Mouse (Mus musculus): ENCODE measurements around the gene Plk5. TPM values are rescaled to one million over a fixed set of nuclear protein-coding genes. Genes with fewer than 3 reads are reported as not detected.

Gene Plk5
- total RNA-seq, 2 experiments from 2014 or later: 0.18 to 0.36 TPM

- intact Hi-C loops (cut with DNase I): no loop called here
- no peak for DNase-seq (ENCODE audit: low spot score)
Observed at GRCm38 (mm10) chr10:80403044-80403692, 46.9 kb downstream of the Plk5 start.

DNA sequence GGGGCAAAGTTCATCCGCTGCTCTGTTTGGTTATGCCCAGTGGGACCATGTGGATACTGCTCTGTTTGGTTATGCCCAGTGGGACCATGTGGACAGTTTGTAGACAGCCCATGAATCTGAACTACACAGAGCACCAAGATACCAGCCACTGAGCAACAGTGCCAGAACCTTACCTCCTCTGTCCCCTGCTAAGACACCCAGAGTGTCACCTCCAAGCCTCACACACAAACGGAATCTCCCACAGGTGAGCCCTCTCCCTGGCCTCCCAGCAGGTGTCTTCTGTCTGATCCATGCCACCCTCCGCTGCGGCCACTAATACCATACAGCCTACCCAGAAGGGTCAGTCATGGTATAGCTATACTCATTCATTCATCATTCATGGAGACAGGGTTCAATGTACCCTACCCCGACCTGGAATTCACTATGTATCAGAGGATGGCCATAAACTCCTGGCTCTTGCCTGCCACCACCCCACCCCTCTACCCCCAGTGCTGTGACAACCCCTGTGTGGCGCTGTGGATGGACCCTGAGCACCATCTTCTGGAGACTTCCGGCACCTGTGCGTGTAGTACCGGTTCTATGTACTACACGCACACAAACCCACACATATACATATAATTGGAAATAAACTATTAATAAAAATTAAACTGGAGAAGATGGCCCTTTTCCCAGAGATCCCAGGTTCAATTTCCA is 49.4 kb downstream of the Plk5 start:
- no peak for DNase-seq (ENCODE audit: low spot score)
- intact Hi-C loops (cut with DNase I): no loop called here

- intact Hi-C loops (cut with DNase I): no loop called here
Observed at GRCm38 (mm10) chr10:80406684-80407501, 50.6 kb downstream of the Plk5 start, which contains the start of gene Uqcr11. Uqcr11 (minus strand) TSS chr10:80406830.

DNA sequence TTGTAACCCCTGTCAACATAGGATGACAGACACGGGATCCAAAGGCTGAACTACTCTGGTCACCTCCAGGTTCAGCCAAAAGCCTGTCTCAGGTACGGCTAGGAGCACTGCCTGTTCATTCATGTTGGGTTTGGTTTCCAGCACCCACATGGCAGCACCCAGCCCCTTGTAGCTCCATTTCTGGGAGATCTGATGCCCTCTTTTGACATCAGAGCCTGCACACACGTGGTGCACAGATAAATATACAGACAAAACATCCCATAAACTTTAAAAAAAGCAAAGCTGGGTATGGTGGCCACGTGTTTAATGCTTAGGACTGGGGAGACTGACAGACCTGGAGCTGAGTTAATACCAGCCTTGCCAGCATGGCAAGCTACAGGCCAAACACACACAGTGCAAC is 51.7 kb downstream of the Plk5 start:
- intact Hi-C loops (cut with DNase I): no loop called here
- DNase-seq (ENCODE audit: low spot score): no peak

More at GRCm38 (mm10) chr10:80406684-80407501, 50.6 kb downstream of the Plk5 start, which contains the start of gene Uqcr11:
- peak; percentile 89 for DNase-seq (ENCODE audit: low spot score)

DNA sequence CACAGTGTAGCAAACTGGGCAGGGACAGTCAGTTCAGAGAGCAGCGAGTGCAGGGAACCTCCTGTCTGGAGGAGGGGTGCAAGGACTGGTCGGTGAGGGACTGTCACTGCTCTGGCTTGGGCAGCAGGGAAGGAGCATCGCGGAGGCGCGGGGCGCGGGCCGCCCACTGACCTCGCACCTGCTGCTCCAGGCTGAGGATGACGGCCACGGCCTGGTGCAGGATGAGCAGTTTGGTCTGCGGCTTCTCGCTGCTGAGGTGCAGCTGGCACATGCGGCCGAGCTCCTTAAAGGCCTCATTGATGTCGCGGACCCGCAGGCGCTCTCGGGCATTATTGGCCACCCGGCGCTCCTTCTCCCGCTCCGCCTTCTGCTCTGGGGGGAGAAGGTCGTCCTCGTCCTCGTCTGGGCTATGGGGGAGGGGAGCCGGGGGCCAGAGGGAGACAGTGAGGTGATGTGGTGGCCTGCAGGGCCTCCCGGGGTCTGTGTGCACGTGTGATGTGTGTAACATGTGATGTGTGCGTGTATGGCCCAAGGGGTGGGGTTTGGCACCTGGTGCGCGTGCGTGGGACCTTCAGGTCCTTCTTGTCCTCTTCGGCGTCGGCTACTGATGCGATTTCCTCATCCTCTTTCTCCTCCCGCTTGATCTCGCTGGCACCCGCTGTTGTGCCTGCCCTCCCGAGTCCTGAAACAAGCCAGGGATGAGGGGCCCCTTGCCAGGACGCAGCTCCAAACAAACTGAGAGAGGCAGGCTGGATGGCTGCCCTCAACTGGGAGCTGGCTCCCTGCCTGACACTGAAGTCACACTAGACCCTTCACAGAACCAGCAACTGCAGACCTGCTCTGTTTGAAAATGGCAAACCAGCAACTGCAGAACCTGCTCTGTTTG is 56.6 kb downstream of the Plk5 start:
- intact Hi-C loops (cut with DNase I): no loop called here
- DNase-seq (ENCODE audit: low spot score): peak; percentile 57

Small RNA genes lying within 50 kb of the gene (microRNA-seq; reads per million reads assigned to microRNA genes)
- gene Gm22721: not detected

Other genes with a start within 250 kb of the Plk5 start
- gene Stk11, start 240.7 kb upstream of the Plk5 start, total RNA-seq (2021): 100 to 1,000 TPM; 133 to 138 TPM
- 1,000 to 10,000 TPM; 1,252 to 1,264 TPM for gene Atp5d, start 217.8 kb upstream of the Plk5 start, total RNA-seq (2021)
- 1 to 10 TPM; 2.4 to 3.1 TPM for gene Cbarp, start 215.6 kb upstream of the Plk5 start, total RNA-seq (2021)
- gene Midn, start 208.2 kb upstream of the Plk5 start, total RNA-seq (2021): 100 to 1,000 TPM in 1 of 2 experiments, 10 to 100 TPM in 1; 92.1 to 120 TPM
- gene Cirbp, start 190.5 kb upstream of the Plk5 start, total RNA-seq (2021): 10 to 100 TPM; 31.7 to 43.1 TPM
- 1 to 10 TPM; 4.2 to 5.2 TPM for gene 1600002K03Rik, start 183.5 kb upstream of the Plk5 start, total RNA-seq (2021)
- 1 to 10 TPM in 1 of 2 experiments, under 1 TPM in 1; 0.91 to 1.1 TPM for gene Efna2, start 177.0 kb upstream of the Plk5 start, total RNA-seq (2021)
- gene Mum1, start 130.0 kb upstream of the Plk5 start, total RNA-seq (2021): 10 to 100 TPM; 15.3 to 16.7 TPM
- 100 to 1,000 TPM; 957 to 967 TPM for gene Ndufs7, start 107.3 kb upstream of the Plk5 start, total RNA-seq (2021)
- 1 to 10 TPM; 9.0 to 9.3 TPM for gene Gamt, start 95.4 kb upstream of the Plk5 start, total RNA-seq (2021)
- 10 to 100 TPM; 55.0 to 69.6 TPM for gene Dazap1, start 95.0 kb upstream of the Plk5 start, total RNA-seq (2021)
- gene Rps15, start 64.0 kb upstream of the Plk5 start, total RNA-seq (2021): 100 to 1,000 TPM; 703 to 732 TPM
- gene Apc2, start 60.5 kb upstream of the Plk5 start, total RNA-seq (2021): 1 to 10 TPM; 3.4 to 4.0 TPM
- gene 2310011J03Rik, start 35.9 kb upstream of the Plk5 start, total RNA-seq (2021): 10 to 100 TPM; 11.4 to 13.8 TPM
- 1 to 10 TPM; 1.3 to 1.6 TPM for gene Pcsk4, start 27.0 kb upstream of the Plk5 start, total RNA-seq (2021)
- gene Reep6, start 26.5 kb upstream of the Plk5 start, total RNA-seq (2021): 1 to 10 TPM; 1.9 to 2.1 TPM
- 10 to 100 TPM; 68.4 to 71.7 TPM for gene Adamtsl5, start 8.0 kb upstream of the Plk5 start, total RNA-seq (2021)
- gene Mex3d, start 31.2 kb downstream of the Plk5 start, total RNA-seq (2021): 1 to 10 TPM; 7.5 to 8.8 TPM
- gene Mbd3, start 43.1 kb downstream of the Plk5 start, total RNA-seq (2021): 10 to 100 TPM; 85.2 to 88.9 TPM
- 1,000 to 10,000 TPM; 1,983 to 2,045 TPM for gene Uqcr11, start 50.4 kb downstream of the Plk5 start, total RNA-seq (2021)
- gene Tcf3, start 77.2 kb downstream of the Plk5 start, total RNA-seq (2021): 10 to 100 TPM; 20.3 to 20.9 TPM
- gene Onecut3, start 138.4 kb downstream of the Plk5 start, total RNA-seq (2021): under 1 TPM in 1 of 2 experiments, not detected in 1; 0.05 TPM
- gene Atp8b3, start 182.7 kb downstream of the Plk5 start, total RNA-seq (2021): not detected
- gene Rexo1, start 205.1 kb downstream of the Plk5 start, total RNA-seq (2021): 10 to 100 TPM; 11.1 to 12.2 TPM
- gene Klf16, start 220.9 kb downstream of the Plk5 start, total RNA-seq (2021): 1 to 10 TPM; 3.0 to 4.5 TPM
- 10 to 100 TPM; 50.1 to 51.1 TPM for gene Abhd17a, start 233.9 kb downstream of the Plk5 start, total RNA-seq (2021)
- gene Scamp4, start 246.4 kb downstream of the Plk5 start, total RNA-seq (2021): 10 to 100 TPM; 21.0 to 21.7 TPM
- gene Adat3, start 246.4 kb downstream of the Plk5 start, total RNA-seq (2021): 1 to 10 TPM in 1 of 2 experiments, under 1 TPM in 1; 0.84 to 1.2 TPM
- under 1 TPM; 0.52 to 0.59 TPM for gene Gm49322, start 249.6 kb downstream of the Plk5 start, total RNA-seq (2021)